Mouse (Mus musculus) small intestine, adult 2 months (tissue): ENCODE results near the gene Cntnap5a.

Experiments used
- CTCF ChIP-seq: fragments of 200-500 bp; IDR thresholded peaks from 2 replicates; pipeline ENCODE4 v1.5.1; 2012; ENCODE audit warnings: low read depth, mild to moderate bottlenecking, control low read depth, inconsistent platforms, low read length, moderate library complexity, mixed read lengths; ENCODE audit not compliant: insufficient replicate concordance, insufficient read length; ENCODE audit errors: extremely low read depth
- POLR2A ChIP-seq: fragments of 200-500 bp; IDR thresholded peaks from 2 replicates; pipeline ENCODE4 v1.6.1; 2012; ENCODE audit warnings: low read depth, mild to moderate bottlenecking, control low read depth, inconsistent platforms, low read length, moderate library complexity

GRCm38 (mm10) chr1:115742556-115742955 is 58.0 kb downstream of the Cntnap5a start:
- TF ChIP-seq POLR2A: no peak
- TF ChIP-seq CTCF: no peak
